Mouse (Mus musculus): Measurements from ENCODE around the gene Kcnb1. TPM values are rescaled to one million over a fixed set of nuclear protein-coding genes. Genes with fewer than 3 reads are reported as not detected.

Gene Kcnb1
- polyA plus RNA-seq, 1 experiment from 2014 or later = 0.96 TPM

- no peaks in the 10 kb centered on the region for H3K27me3 ChIP-seq (ENCODE audit: control insufficient read depth, insufficient read depth, low read length)
- H3K9ac ChIP-seq (ENCODE audit: low read length) = 0 out of 2 replicates have a peak overlapping the region, but pooled peaks have one; percentile 18
- ATAC-seq (ENCODE audit: low FRiP score) (no peak), DNase-seq (ENCODE audit: low spot score, missing footprints) (peak; percentile 85)
- WGBS = 26% methylated on average over 9 of the region's 9 CpGs
- peak overlapping the region; percentile 12; the same call in 1 of the 2 replicates for H3K4me2 ChIP-seq
- H3K4me1 ChIP-seq (ENCODE audit: control insufficient read depth, insufficient read depth, low read length) = 0 out of 2 replicates have a peak, but pooled peaks cover 7% of the 10 kb centered on the region
- H3K36me3 ChIP-seq (ENCODE audit: control insufficient read depth, insufficient read depth, low read length) = no peaks in the 10 kb centered on the region
- H3K4me3 ChIP-seq (ENCODE audit: low read depth, low read length) = no peak overlapping the region
- no peaks in the 10 kb centered on the region for H3K9me3 ChIP-seq (ENCODE audit: control insufficient read depth, low read length)
- no peak overlapping the region for H3K27ac ChIP-seq (ENCODE audit: low read depth, low read length)
Observed at GRCm38 (mm10) chr2:167129608-167129955, 60.4 kb downstream of the Kcnb1 start.

GRCm38 (mm10) chr2:167128699-167129607 lies 61.0 kb downstream of the Kcnb1 start:
- H3K27me3 ChIP-seq (ENCODE audit: control insufficient read depth, insufficient read depth, low read length) = no peaks in the 10 kb centered on the region
- H3K27ac ChIP-seq (ENCODE audit: low read depth, low read length) = no peak overlapping the region
- 46% methylated on average over 20 of the region's 20 CpGs for WGBS
- no peaks in the 10 kb centered on the region for H3K9me3 ChIP-seq (ENCODE audit: control insufficient read depth, low read length)
- no peak overlapping the region for H3K4me3 ChIP-seq (ENCODE audit: low read depth, low read length)
- no peaks in the 10 kb centered on the region for H3K36me3 ChIP-seq (ENCODE audit: control insufficient read depth, insufficient read depth, low read length)
- ATAC-seq (ENCODE audit: low FRiP score) = no peak
- peak; percentile 80 for DNase-seq (ENCODE audit: low spot score, missing footprints)
- H3K4me1 ChIP-seq (ENCODE audit: control insufficient read depth, insufficient read depth, low read length) = peaks cover 7% of the 10 kb centered on the region; the same call in 1 of the 2 replicates
- H3K9ac ChIP-seq (ENCODE audit: low read length) = 0 out of 2 replicates have a peak overlapping the region, but pooled peaks have one; percentile 18
- peak overlapping the region; percentile 12; the same call in 1 of the 2 replicates for H3K4me2 ChIP-seq

GRCm38 (mm10) chr2:167127404-167127803 lies 62.6 kb downstream of the Kcnb1 start:
- ATAC-seq (ENCODE audit: low FRiP score) = no peak
- Histone ChIP-seq H3K4me2 (no peak overlapping the region), H3K27me3 (ENCODE audit: control insufficient read depth, insufficient read depth, low read length) (no peaks in the 10 kb centered on the region), H3K4me3 (ENCODE audit: low read depth, low read length) (no peak overlapping the region), H3K9ac (ENCODE audit: low read length) (no peak overlapping the region), H3K27ac (ENCODE audit: low read depth, low read length) (no peak overlapping the region), H3K4me1 (ENCODE audit: control insufficient read depth, insufficient read depth, low read length) (peaks cover 7% of the 10 kb centered on the region; the same call in 1 of the 2 replicates), H3K9me3 (ENCODE audit: control insufficient read depth, low read length) (no peaks in the 10 kb centered on the region), H3K36me3 (ENCODE audit: control insufficient read depth, insufficient read depth, low read length) (no peaks in the 10 kb centered on the region)
- DNase-seq (ENCODE audit: low spot score, missing footprints) = peak; percentile 2
- WGBS = 90% methylated on average over 5 of the region's 5 CpGs

- Histone ChIP-seq H3K4me3 (ENCODE audit: low read depth, low read length) (no peak overlapping the region), H3K4me1 (ENCODE audit: control insufficient read depth, insufficient read depth, low read length) (peaks cover 7% of the 10 kb centered on the region; the same call in 1 of the 2 replicates), H3K27me3 (ENCODE audit: control insufficient read depth, insufficient read depth, low read length) (no peaks in the 10 kb centered on the region), H3K9me3 (ENCODE audit: control insufficient read depth, low read length) (no peaks in the 10 kb centered on the region), H3K4me2 (no peak overlapping the region), H3K9ac (ENCODE audit: low read length) (no peak overlapping the region), H3K36me3 (ENCODE audit: control insufficient read depth, insufficient read depth, low read length) (no peaks in the 10 kb centered on the region), H3K27ac (ENCODE audit: low read depth, low read length) (no peak overlapping the region)
- WGBS = 81% methylated on average over 4 of the region's 4 CpGs
- ATAC-seq (ENCODE audit: low FRiP score) = no peak
- DNase-seq (ENCODE audit: low spot score, missing footprints) = no peak
Observed at GRCm38 (mm10) chr2:167125781-167126180, 64.2 kb downstream of the Kcnb1 start.

GRCm38 (mm10) chr2:167123936-167124335 lies 66.0 kb downstream of the Kcnb1 start:
- 61% methylated on average over 11 of the region's 11 CpGs for WGBS
- H3K27ac ChIP-seq (ENCODE audit: low read depth, low read length) = no peak overlapping the region
- H3K4me1 ChIP-seq (ENCODE audit: control insufficient read depth, insufficient read depth, low read length) = no peaks in the 10 kb centered on the region; the same call in 1 of the 2 replicates
- ATAC-seq (ENCODE audit: low FRiP score) (no peak), DNase-seq (ENCODE audit: low spot score, missing footprints) (no peak)
- no peak overlapping the region for H3K4me3 ChIP-seq (ENCODE audit: low read depth, low read length)
- no peak overlapping the region for H3K9ac ChIP-seq (ENCODE audit: low read length)
- H3K27me3 ChIP-seq (ENCODE audit: control insufficient read depth, insufficient read depth, low read length) = no peaks in the 10 kb centered on the region
- no peak overlapping the region for H3K4me2 ChIP-seq
- H3K36me3 ChIP-seq (ENCODE audit: control insufficient read depth, insufficient read depth, low read length) = no peaks in the 10 kb centered on the region
- no peaks in the 10 kb centered on the region for H3K9me3 ChIP-seq (ENCODE audit: control insufficient read depth, low read length)

GRCm38 (mm10) chr2:167122737-167123136 lies 67.2 kb downstream of the Kcnb1 start:
- ATAC-seq (ENCODE audit: low FRiP score) (no peak), DNase-seq (ENCODE audit: low spot score, missing footprints) (no peak)
- no peaks in the 10 kb centered on the region for H3K36me3 ChIP-seq (ENCODE audit: control insufficient read depth, insufficient read depth, low read length)
- 95% methylated on average over 6 of the region's 6 CpGs for WGBS
- no peak overlapping the region for H3K9ac ChIP-seq (ENCODE audit: low read length)
- H3K4me3 ChIP-seq (ENCODE audit: low read depth, low read length) = no peak overlapping the region
- no peaks in the 10 kb centered on the region; the same call in 1 of the 2 replicates for H3K4me1 ChIP-seq (ENCODE audit: control insufficient read depth, insufficient read depth, low read length)
- H3K27ac ChIP-seq (ENCODE audit: low read depth, low read length) = no peak overlapping the region
- H3K27me3 ChIP-seq (ENCODE audit: control insufficient read depth, insufficient read depth, low read length) = no peaks in the 10 kb centered on the region
- no peak overlapping the region for H3K4me2 ChIP-seq
- H3K9me3 ChIP-seq (ENCODE audit: control insufficient read depth, low read length) = no peaks in the 10 kb centered on the region

DNA sequence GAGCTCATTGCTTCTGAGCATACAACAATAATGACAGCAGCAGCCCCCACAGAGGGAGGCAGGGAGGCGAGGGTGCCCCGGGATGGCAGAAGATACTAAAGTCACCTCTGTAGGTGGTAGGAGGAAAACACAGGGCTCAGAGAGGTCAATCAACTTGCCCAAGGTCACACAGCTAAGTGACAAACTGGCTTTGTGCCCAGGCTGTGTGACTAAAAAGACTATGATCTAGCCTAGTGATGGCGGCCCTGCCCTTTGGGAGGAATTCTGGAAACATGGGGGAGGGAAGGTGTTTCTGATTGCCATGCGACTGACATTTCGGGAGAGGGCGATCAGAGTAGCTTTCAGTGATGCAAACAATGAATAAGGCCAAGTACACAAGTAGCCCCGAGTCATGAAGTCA lies 68.0 kb downstream of the Kcnb1 start:
- ATAC-seq (ENCODE audit: low FRiP score) (no peak), DNase-seq (ENCODE audit: low spot score, missing footprints) (no peak)
- Histone ChIP-seq H3K27ac (ENCODE audit: low read depth, low read length) (no peak overlapping the region), H3K9ac (ENCODE audit: low read length) (no peak overlapping the region), H3K4me2 (no peak overlapping the region), H3K4me3 (ENCODE audit: low read depth, low read length) (no peak overlapping the region), H3K27me3 (ENCODE audit: control insufficient read depth, insufficient read depth, low read length) (no peaks in the 10 kb centered on the region), H3K9me3 (ENCODE audit: control insufficient read depth, low read length) (no peaks in the 10 kb centered on the region), H3K4me1 (ENCODE audit: control insufficient read depth, insufficient read depth, low read length) (no peaks in the 10 kb centered on the region; the same call in 1 of the 2 replicates), H3K36me3 (ENCODE audit: control insufficient read depth, insufficient read depth, low read length) (no peaks in the 10 kb centered on the region)
- WGBS = 90% methylated on average over 7 of the region's 7 CpGs

DNA sequence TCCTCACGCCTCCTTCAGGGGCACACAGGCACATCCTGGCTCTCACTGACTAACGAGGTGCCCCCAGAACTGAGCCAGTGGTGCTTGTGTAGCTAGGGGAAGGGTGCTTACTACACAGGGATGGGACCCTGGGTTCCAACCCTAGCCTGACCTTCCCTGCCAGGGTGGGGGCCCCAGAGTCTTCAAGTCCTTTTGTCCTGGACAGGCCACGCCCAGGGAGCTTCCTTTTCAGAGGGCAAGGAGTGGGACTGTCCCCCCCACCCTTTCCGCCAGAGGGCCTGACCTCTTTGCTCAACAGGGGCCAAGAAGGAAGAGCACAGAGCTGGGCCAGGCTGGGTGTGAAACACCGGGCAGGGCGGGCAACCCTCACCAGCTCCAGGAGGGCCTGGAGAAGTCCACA lies 68.7 kb downstream of the Kcnb1 start:
- H3K27ac ChIP-seq (ENCODE audit: low read depth, low read length) = no peak overlapping the region
- H3K4me2 ChIP-seq = no peak overlapping the region
- DNase-seq (ENCODE audit: low spot score, missing footprints) (no peak), ATAC-seq (ENCODE audit: low FRiP score) (no peak)
- no peaks in the 10 kb centered on the region for H3K9me3 ChIP-seq (ENCODE audit: control insufficient read depth, low read length)
- no peaks in the 10 kb centered on the region for H3K36me3 ChIP-seq (ENCODE audit: control insufficient read depth, insufficient read depth, low read length)
- WGBS = 66% methylated on average over 6 of the region's 6 CpGs
- H3K4me1 ChIP-seq (ENCODE audit: control insufficient read depth, insufficient read depth, low read length) = no peaks in the 10 kb centered on the region; the same call in 1 of the 2 replicates
- no peaks in the 10 kb centered on the region for H3K27me3 ChIP-seq (ENCODE audit: control insufficient read depth, insufficient read depth, low read length)
- H3K4me3 ChIP-seq (ENCODE audit: low read depth, low read length) = no peak overlapping the region
- no peak overlapping the region for H3K9ac ChIP-seq (ENCODE audit: low read length)

DNA sequence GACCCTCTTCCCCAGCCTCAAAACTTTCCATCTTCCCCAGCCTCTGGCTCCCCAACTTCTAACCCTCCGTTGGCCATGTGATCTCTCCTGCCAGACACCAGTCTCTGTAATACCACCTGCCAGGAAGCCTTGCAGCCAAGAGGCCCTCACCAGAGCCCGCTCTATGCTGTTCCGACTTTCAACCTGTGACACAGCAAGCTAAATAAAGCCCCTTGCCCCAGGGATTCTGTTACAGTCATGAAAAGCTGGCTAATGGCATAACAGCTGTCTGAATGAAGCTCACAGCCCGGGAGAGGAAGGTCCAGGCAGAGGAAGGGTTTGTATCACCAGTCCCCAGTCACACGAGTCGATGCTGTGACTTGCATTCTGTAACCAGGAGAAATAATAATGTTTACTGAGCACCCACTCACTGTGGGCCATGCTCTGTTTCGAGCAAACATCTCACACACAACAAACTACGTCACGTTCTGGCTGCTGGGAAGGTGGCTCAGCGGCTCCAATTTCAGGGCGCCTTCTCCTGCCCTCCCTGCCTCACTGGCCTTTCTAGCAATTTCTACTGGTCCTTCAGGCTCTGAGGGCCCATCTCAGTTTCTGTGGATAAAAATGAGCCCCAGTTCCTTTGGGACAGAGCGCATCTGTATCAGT lies 69.6 kb downstream of the Kcnb1 start:
- Histone ChIP-seq H3K4me2 (no peak overlapping the region), H3K4me3 (ENCODE audit: low read depth, low read length) (no peak overlapping the region), H3K27ac (ENCODE audit: low read depth, low read length) (no peak overlapping the region), H3K4me1 (ENCODE audit: control insufficient read depth, insufficient read depth, low read length) (no peaks in the 10 kb centered on the region; the same call in 1 of the 2 replicates), H3K36me3 (ENCODE audit: control insufficient read depth, insufficient read depth, low read length) (no peaks in the 10 kb centered on the region), H3K9me3 (ENCODE audit: control insufficient read depth, low read length) (no peaks in the 10 kb centered on the region), H3K9ac (ENCODE audit: low read length) (no peak overlapping the region), H3K27me3 (ENCODE audit: control insufficient read depth, insufficient read depth, low read length) (no peaks in the 10 kb centered on the region)
- DNase-seq (ENCODE audit: low spot score, missing footprints) (no peak), ATAC-seq (ENCODE audit: low FRiP score) (no peak)
- 81% methylated on average over 12 of the region's 12 CpGs for WGBS

Data from midbrain, embryonic 11.5 days (tissue).